Mouse (Mus musculus): ENCODE data around the gene Hjurp. TPM values are rescaled to one million over a fixed set of nuclear protein-coding genes. Genes with fewer than 3 reads are reported as not detected.

Gene Hjurp
- polyA plus RNA-seq, 1 experiment from 2014 or later, result 21.9 TPM

DNA sequence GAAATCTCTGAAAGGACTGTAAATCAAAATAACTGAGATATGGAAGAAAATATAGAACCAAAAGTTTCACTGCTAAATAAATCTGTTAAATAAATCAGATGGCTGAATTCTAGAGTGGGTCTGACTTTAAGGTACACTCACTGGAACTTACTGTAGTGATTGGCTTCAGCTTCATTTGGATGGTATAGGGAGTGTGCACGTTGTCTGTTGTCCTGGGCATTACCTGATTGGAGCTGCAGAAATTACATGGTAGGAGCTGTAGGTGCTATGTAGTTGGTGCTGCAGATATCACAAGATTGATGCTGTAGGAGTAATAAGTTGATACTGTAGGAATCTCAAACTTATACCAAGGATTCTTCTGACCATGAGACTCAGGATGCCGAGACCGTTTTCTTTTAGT, 32.9 kb upstream of the Hjurp start:
- Histone ChIP-seq H3K4me2 (replicated peaks; ENCODE audit: low read depth, low read length) (no peak overlapping the region), H3K4me3 (ENCODE audit: low read depth, low read length) (no peak overlapping the region), H3K9me3 (ENCODE audit: low read length) (peaks cover 14% of the 10 kb centered on the region), H3K27ac (ENCODE audit: low read length) (no peak overlapping the region), H3K36me3 (ENCODE audit: insufficient read depth, low read length) (no peaks in the 10 kb centered on the region), H3K27me3 (replicated peaks; ENCODE audit: insufficient read depth, low read length) (no peaks in the 10 kb centered on the region), H3K4me1 (ENCODE audit: insufficient read depth, low read depth, low read length) (no peaks in the 10 kb centered on the region), H3K9ac (replicated peaks; ENCODE audit: low read depth) (no peak overlapping the region)
- DNase-seq (ENCODE audit: low spot score) (peak; percentile 15), ATAC-seq (peak; percentile 29; the same call in 1 of the 2 replicates)
- TF ChIP-seq CTCF (IDR thresholded peaks at IDR 0.05) (no peak), EP300 (IDR thresholded peaks at IDR 0.05) (no peak)
- WGBS, result 62% methylated on average over 3 of the region's 3 CpGs

DNA sequence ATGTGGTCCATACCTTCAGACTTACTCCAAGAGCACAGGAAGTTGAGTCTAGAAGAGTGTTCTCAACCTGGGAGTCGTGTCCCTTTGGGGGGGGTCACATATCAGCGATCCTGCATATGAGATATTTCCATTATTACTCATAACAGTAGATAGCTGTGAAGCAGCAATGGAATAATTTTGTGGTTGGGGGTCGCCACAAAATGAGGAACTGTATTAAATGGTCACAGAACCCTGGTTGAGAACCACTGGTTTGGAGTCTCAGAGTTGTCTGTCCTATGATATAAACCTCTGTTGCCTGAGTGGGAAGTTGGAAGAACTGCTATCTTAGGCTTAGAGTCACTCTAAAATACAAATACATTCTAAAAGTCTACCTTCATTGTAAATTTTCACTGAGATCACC, 32.5 kb upstream of the Hjurp start:
- WGBS, result 41% methylated on average over 3 of the region's 3 CpGs
- Histone ChIP-seq H3K9me3 (ENCODE audit: low read length) (peaks cover 14% of the 10 kb centered on the region), H3K9ac (replicated peaks; ENCODE audit: low read depth) (no peak overlapping the region)

DNA sequence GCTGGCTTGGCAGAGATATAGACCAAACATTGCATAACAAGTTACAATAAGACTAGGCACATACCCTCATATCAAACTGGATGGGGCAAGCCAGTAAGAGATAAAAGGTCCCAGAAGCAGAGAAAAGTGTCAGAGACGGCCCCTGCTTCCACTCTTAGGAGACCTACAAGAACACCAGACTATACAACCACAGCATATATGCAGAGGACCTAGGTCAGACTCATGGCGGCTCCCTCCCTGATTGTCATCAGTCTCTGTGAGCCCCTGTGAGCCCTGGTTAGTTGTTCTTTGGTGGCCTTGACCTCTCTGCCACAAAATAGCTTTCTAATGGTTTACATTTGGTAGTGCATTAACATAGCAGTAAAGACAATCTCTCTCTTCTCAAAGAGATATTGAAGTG, 31.6 kb upstream of the Hjurp start:
- Histone ChIP-seq H3K4me1 (ENCODE audit: insufficient read depth, low read depth, low read length) (no peaks in the 10 kb centered on the region), H3K36me3 (ENCODE audit: insufficient read depth, low read length) (no peaks in the 10 kb centered on the region), H3K9me3 (ENCODE audit: low read length) (peaks cover 17% of the 10 kb centered on the region), H3K4me3 (ENCODE audit: low read depth, low read length) (no peak overlapping the region), H3K27me3 (replicated peaks; ENCODE audit: insufficient read depth, low read length) (no peaks in the 10 kb centered on the region), H3K27ac (ENCODE audit: low read length) (no peak overlapping the region), H3K9ac (replicated peaks; ENCODE audit: low read depth) (no peak overlapping the region), H3K4me2 (replicated peaks; ENCODE audit: low read depth, low read length) (no peak overlapping the region)
- no peak for DNase-seq (ENCODE audit: low spot score)
- TF ChIP-seq EP300 (IDR thresholded peaks at IDR 0.05), result no peak
- no peak for TF ChIP-seq CTCF (IDR thresholded peaks at IDR 0.05)
- no peak for ATAC-seq
- WGBS, result 47% methylated on average over 2 of the region's 2 CpGs

More for the DNA sequence above, 32.5 kb upstream of the Hjurp start:
- Histone ChIP-seq H3K27me3 (replicated peaks; ENCODE audit: insufficient read depth, low read length) (no peaks in the 10 kb centered on the region), H3K4me2 (replicated peaks; ENCODE audit: low read depth, low read length) (no peak overlapping the region), H3K27ac (ENCODE audit: low read length) (no peak overlapping the region), H3K4me1 (ENCODE audit: insufficient read depth, low read depth, low read length) (no peaks in the 10 kb centered on the region), H3K4me3 (ENCODE audit: low read depth, low read length) (no peak overlapping the region), H3K36me3 (ENCODE audit: insufficient read depth, low read length) (no peaks in the 10 kb centered on the region)
- DNase-seq (ENCODE audit: low spot score) (no peak), ATAC-seq (no peak)
- TF ChIP-seq EP300 (IDR thresholded peaks at IDR 0.05), result no peak
- TF ChIP-seq CTCF (IDR thresholded peaks at IDR 0.05), result no peak

DNA sequence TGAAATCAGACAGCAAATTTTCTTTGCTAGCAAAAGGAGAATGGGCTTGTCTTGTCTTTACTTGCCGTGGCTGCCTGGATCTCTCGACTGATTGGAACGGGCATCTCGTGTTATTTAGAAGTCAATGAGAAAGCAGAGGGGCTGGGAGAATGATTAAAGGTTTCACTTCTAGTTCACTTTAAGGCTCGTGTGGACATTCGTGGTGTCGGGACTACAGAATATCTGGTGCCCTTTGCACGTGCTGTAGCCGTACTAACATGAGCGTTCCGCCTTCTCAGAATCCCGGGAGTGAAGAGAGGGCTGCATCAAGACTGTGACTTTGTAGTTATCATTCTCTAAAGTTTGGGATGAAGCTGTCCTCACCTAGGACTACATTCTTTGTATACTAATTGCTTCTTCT, 29.7 kb upstream of the Hjurp start:
- no peak for TF ChIP-seq EP300 (IDR thresholded peaks at IDR 0.05)
- no peak for TF ChIP-seq CTCF (IDR thresholded peaks at IDR 0.05)
- H3K9me3 ChIP-seq (ENCODE audit: low read length), result peaks cover 30% of the 10 kb centered on the region
- no peaks in the 10 kb centered on the region for H3K36me3 ChIP-seq (ENCODE audit: insufficient read depth, low read length)
- H3K9ac ChIP-seq (replicated peaks; ENCODE audit: low read depth), result no peak overlapping the region
- no peaks in the 10 kb centered on the region for H3K4me1 ChIP-seq (ENCODE audit: insufficient read depth, low read depth, low read length)
- DNase-seq (ENCODE audit: low spot score) (no peak), ATAC-seq (no peak)
- 64% methylated on average over 12 of the region's 12 CpGs for WGBS
- H3K27me3 ChIP-seq (replicated peaks; ENCODE audit: insufficient read depth, low read length), result no peaks in the 10 kb centered on the region
- H3K4me2 ChIP-seq (replicated peaks; ENCODE audit: low read depth, low read length), result no peak overlapping the region
- H3K27ac ChIP-seq (ENCODE audit: low read length), result no peak overlapping the region
- no peak overlapping the region for H3K4me3 ChIP-seq (ENCODE audit: low read depth, low read length)

DNA sequence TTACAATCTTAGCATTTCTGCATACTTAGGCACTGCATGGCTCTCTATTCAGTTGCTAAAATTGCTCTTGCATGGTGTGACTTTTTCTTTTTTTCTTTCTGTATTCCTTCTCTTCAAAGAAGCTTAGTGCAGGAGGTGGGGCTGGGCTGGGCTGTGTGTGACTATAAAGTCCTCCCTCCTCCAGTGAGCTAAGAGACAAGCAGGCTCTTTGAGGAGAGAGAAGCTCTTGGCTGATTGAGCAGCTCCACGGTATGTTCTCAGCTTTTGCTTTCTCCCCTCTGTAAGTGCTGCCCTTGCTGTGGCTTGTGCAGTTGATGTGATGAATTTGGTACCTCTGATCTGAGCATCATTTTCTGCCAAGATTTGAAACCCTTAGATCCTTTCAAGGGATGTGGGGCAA, 29.1 kb upstream of the Hjurp start:
- Histone ChIP-seq H3K36me3 (ENCODE audit: insufficient read depth, low read length) (no peaks in the 10 kb centered on the region), H3K9ac (replicated peaks; ENCODE audit: low read depth) (no peak overlapping the region), H3K27ac (ENCODE audit: low read length) (no peak overlapping the region), H3K4me1 (ENCODE audit: insufficient read depth, low read depth, low read length) (no peaks in the 10 kb centered on the region), H3K9me3 (ENCODE audit: low read length) (peaks cover 30% of the 10 kb centered on the region), H3K4me3 (ENCODE audit: low read depth, low read length) (no peak overlapping the region), H3K4me2 (replicated peaks; ENCODE audit: low read depth, low read length) (no peak overlapping the region), H3K27me3 (replicated peaks; ENCODE audit: insufficient read depth, low read length) (no peaks in the 10 kb centered on the region)
- no peak for TF ChIP-seq CTCF (IDR thresholded peaks at IDR 0.05)
- TF ChIP-seq EP300 (IDR thresholded peaks at IDR 0.05), result no peak
- no peak for DNase-seq (ENCODE audit: low spot score)
- no peak for ATAC-seq
- 59% methylated on average over 1 of the region's 1 CpGs for WGBS

DNA sequence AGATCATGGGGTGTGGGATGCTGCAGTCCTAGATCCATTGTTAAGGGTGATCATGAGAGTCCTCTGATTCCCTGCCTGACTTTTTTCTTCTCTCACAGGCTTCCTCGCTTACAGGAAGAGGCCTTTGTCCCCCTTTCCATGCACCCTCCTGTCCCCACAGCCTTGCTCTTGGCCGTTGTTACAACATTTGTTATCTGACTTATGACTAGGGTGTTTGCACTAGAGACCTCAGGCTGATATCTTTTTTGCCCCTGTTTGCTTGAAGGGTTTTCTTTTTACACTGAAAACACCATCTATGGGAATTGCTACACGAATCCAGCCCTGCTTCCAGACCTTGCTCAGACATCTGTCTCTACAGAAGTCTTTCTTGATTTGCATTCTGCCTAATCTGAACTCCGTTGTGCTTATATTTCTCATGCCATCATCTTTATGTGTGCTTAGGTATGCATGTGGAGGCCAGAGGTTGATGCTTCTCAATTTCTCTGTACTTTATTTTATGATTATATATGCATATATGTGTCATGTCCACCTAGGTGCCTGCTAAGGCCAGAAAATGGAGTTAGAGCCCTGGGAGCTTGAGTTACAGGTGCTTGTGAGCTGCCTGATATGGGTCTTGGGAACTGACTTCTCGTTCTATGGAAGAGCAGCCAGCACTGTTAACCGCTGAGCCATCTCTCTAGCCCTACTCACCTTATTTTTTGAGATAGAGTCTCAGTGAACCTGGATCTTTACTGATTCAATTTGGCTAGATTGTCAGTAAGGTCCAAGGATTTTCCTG, 27.8 kb upstream of the Hjurp start:
- Histone ChIP-seq H3K4me2 (replicated peaks; ENCODE audit: low read depth, low read length) (no peak overlapping the region), H3K4me1 (ENCODE audit: insufficient read depth, low read depth, low read length) (no peaks in the 10 kb centered on the region), H3K9me3 (ENCODE audit: low read length) (peaks cover 32% of the 10 kb centered on the region), H3K27ac (ENCODE audit: low read length) (no peak overlapping the region), H3K4me3 (ENCODE audit: low read depth, low read length) (no peak overlapping the region), H3K27me3 (replicated peaks; ENCODE audit: insufficient read depth, low read length) (no peaks in the 10 kb centered on the region), H3K36me3 (ENCODE audit: insufficient read depth, low read length) (no peaks in the 10 kb centered on the region), H3K9ac (replicated peaks; ENCODE audit: low read depth) (no peak overlapping the region)
- ATAC-seq (no peak), DNase-seq (ENCODE audit: low spot score) (no peak)
- TF ChIP-seq EP300 (IDR thresholded peaks at IDR 0.05), result no peak
- no peak for TF ChIP-seq CTCF (IDR thresholded peaks at IDR 0.05)
- 38% methylated on average over 6 of the region's 6 CpGs for WGBS
